Mouse (Mus musculus) embryonic facial prominence, embryonic 14.5 days (tissue): Measurements from ENCODE around the gene Kcnh7. TPM values are rescaled to one million over a fixed set of nuclear protein-coding genes. Genes with fewer than 3 reads are reported as not detected.

Experiments
- ATAC-seq: fragments of 200-750 bp; cut with Nextera tagmentation; 2 replicates; pipeline ENCODE4 v1.8.0; 2017; ENCODE audit warnings: low read depth, moderate number of reproducible peaks, moderate TSS enrichment
- DNase-seq: peaks from one replicate; pipeline ENCODE4 v3.0.0-alpha.2; 2015; ENCODE audit warnings: low spot score
- H3K27ac ChIP-seq: fragments of 300-500 bp; sonication (generic); replicated peaks from 2 replicates; pipeline ENCODE4 v1.5.1; 2014; ENCODE audit warnings: low read depth, mild to moderate bottlenecking, low read length, moderate library complexity
- H3K27me3 ChIP-seq: fragments of 300-500 bp; sonication (generic); replicated peaks from 2 replicates; pipeline ENCODE4 v1.6.1; 2014; ENCODE audit warnings: low read length; ENCODE audit not compliant: control insufficient read depth, insufficient read depth
- H3K36me3 ChIP-seq: fragments of 300-500 bp; sonication (generic); 2 replicates; pipeline ENCODE4 v1.6.1; 2014; ENCODE audit warnings: low read length, mixed read lengths; ENCODE audit not compliant: control insufficient read depth, insufficient read depth
- H3K4me1 ChIP-seq: fragments of 300-500 bp; sonication (generic); 2 replicates; pipeline ENCODE4 v1.6.1; 2014; ENCODE audit warnings: antibody characterized with exemption, low read length; ENCODE audit not compliant: control insufficient read depth, insufficient read depth
- H3K4me2 ChIP-seq: fragments of 300-500 bp; sonication (generic); 2 replicates; pipeline ENCODE4 v1.6.1; 2014; ENCODE audit warnings: low read depth, mild to moderate bottlenecking, low read length, moderate library complexity, mixed read lengths
- H3K4me3 ChIP-seq: fragments of 300-500 bp; sonication (generic); 2 replicates; pipeline ENCODE4 v1.5.1; 2014; ENCODE audit warnings: low read depth, mild to moderate bottlenecking, low read length
- H3K9ac ChIP-seq: fragments of 300-500 bp; sonication (generic); 2 replicates; pipeline ENCODE4 v1.6.1; 2014; ENCODE audit warnings: low read depth, mild to moderate bottlenecking, low read length, moderate library complexity, mixed read lengths
- H3K9me3 ChIP-seq: fragments of 300-500 bp; sonication (generic); 2 replicates; pipeline ENCODE4 v1.6.1; 2016; ENCODE audit warnings: low read length; ENCODE audit not compliant: control insufficient read depth
- WGBS: fragments of 180-500 bp; shearing (Covaris S2); extraction: QIAGEN DNeasy Blood & Tissue Kit; methylation state at CpG from one replicate; pipeline ENCODE4 v1.1.7; 2014; 5-methylcytosine and 5-hydroxymethylcytosine counted together
- polyA plus RNA-seq: library from polyadenylated mRNA; unstranded; fragments of >200 nt; fragmentation: Nextera tagmentation; extraction: Ambion mirVana; gene quantifications from 2 replicates; pipeline ENCODE4 v1.2.1, GENCODE M21; 2014

Kcnh7 gene
- polyA plus RNA-seq, 1 experiment from 2014 or later: 0.72 TPM

GRCm38 (mm10) chr2:62907688-62908087, 276.4 kb downstream of the Kcnh7 start:
- no peaks in the 10 kb centered on the region for H3K27me3 ChIP-seq
- no peak overlapping the region for H3K9ac ChIP-seq
- no peak for DNase-seq
- no peak overlapping the region for H3K4me3 ChIP-seq
- no peaks in the 10 kb centered on the region for H3K9me3 ChIP-seq
- no peak for ATAC-seq
- WGBS: 84% methylated on average over 3 of the region's 3 CpGs
- no peak overlapping the region for H3K27ac ChIP-seq
- no peaks in the 10 kb centered on the region for H3K36me3 ChIP-seq
- no peaks in the 10 kb centered on the region for H3K4me1 ChIP-seq
- H3K4me2 ChIP-seq: no peak overlapping the region

GRCm38 (mm10) chr2:62902363-62903353, 281.4 kb downstream of the Kcnh7 start:
- no peaks in the 10 kb centered on the region for H3K27me3 ChIP-seq
- ATAC-seq (no peak), DNase-seq (no peak)
- no peak overlapping the region for H3K27ac ChIP-seq
- H3K4me1 ChIP-seq: no peaks in the 10 kb centered on the region
- 72% methylated on average over 1 of the region's 1 CpGs for WGBS
- H3K4me2 ChIP-seq: no peak overlapping the region
- no peaks in the 10 kb centered on the region for H3K36me3 ChIP-seq
- no peak overlapping the region for H3K4me3 ChIP-seq
- no peaks in the 10 kb centered on the region for H3K9me3 ChIP-seq
- no peak overlapping the region; the same call in 1 of the 2 replicates for H3K9ac ChIP-seq

- WGBS: 72% methylated on average over 4 of the region's 4 CpGs
- ATAC-seq: no peak
Observed at GRCm38 (mm10) chr2:62878763-62879162, 305.3 kb downstream of the Kcnh7 start.

GRCm38 (mm10) chr2:62855391-62855790, 328.7 kb downstream of the Kcnh7 start:
- Histone ChIP-seq H3K9me3 (no peaks in the 10 kb centered on the region), H3K4me2 (no peak overlapping the region), H3K27me3 (no peaks in the 10 kb centered on the region), H3K4me3 (no peak overlapping the region), H3K9ac (no peak overlapping the region), H3K27ac (no peak overlapping the region), H3K4me1 (no peaks in the 10 kb centered on the region), H3K36me3 (no peaks in the 10 kb centered on the region)
- peak; percentile 15 for DNase-seq
- WGBS: 82% methylated on average over 3 of the region's 3 CpGs
- 0 out of 2 replicates have a peak, but pooled peaks have one; percentile 37 for ATAC-seq

More at GRCm38 (mm10) chr2:62878763-62879162, 305.3 kb downstream of the Kcnh7 start:
- H3K9ac ChIP-seq: no peak overlapping the region
- no peaks in the 10 kb centered on the region for H3K9me3 ChIP-seq
- DNase-seq: no peak
- no peaks in the 10 kb centered on the region for H3K4me1 ChIP-seq
- no peaks in the 10 kb centered on the region for H3K36me3 ChIP-seq
- H3K4me2 ChIP-seq: no peak overlapping the region
- no peak overlapping the region for H3K4me3 ChIP-seq
- H3K27me3 ChIP-seq: no peaks in the 10 kb centered on the region
- H3K27ac ChIP-seq: no peak overlapping the region

GRCm38 (mm10) chr2:62842630-62843029, 341.5 kb downstream of the Kcnh7 start:
- DNase-seq (no peak), ATAC-seq (no peak)
- 84% methylated on average over 1 of the region's 1 CpGs for WGBS

GRCm38 (mm10) chr2:62834261-62834660, 349.8 kb downstream of the Kcnh7 start:
- Histone ChIP-seq H3K9ac (no peak overlapping the region), H3K4me2 (no peak overlapping the region), H3K4me3 (no peak overlapping the region), H3K27me3 (no peaks in the 10 kb centered on the region), H3K36me3 (no peaks in the 10 kb centered on the region), H3K9me3 (no peaks in the 10 kb centered on the region), H3K4me1 (no peaks in the 10 kb centered on the region), H3K27ac (no peak overlapping the region)
- no peak for ATAC-seq
- no peak for DNase-seq
- WGBS: 68% methylated on average over 1 of the region's 1 CpGs

More at GRCm38 (mm10) chr2:62842630-62843029, 341.5 kb downstream of the Kcnh7 start:
- Histone ChIP-seq H3K27me3 (no peaks in the 10 kb centered on the region), H3K4me2 (no peak overlapping the region), H3K9me3 (no peaks in the 10 kb centered on the region), H3K9ac (no peak overlapping the region), H3K27ac (no peak overlapping the region), H3K4me3 (no peak overlapping the region), H3K36me3 (no peaks in the 10 kb centered on the region), H3K4me1 (no peaks in the 10 kb centered on the region)

GRCm38 (mm10) chr2:62819231-62819630, 364.9 kb downstream of the Kcnh7 start:
- no peak overlapping the region for H3K4me2 ChIP-seq
- 56% methylated on average over 2 of the region's 2 CpGs for WGBS
- no peak for ATAC-seq

GRCm38 (mm10) chr2:62816016-62816415, 368.1 kb downstream of the Kcnh7 start:
- no peaks in the 10 kb centered on the region for H3K9me3 ChIP-seq
- H3K4me2 ChIP-seq: no peak overlapping the region
- WGBS: 86% methylated on average over 3 of the region's 3 CpGs
- H3K4me1 ChIP-seq: no peaks in the 10 kb centered on the region
- no peak overlapping the region for H3K4me3 ChIP-seq
- H3K9ac ChIP-seq: no peak overlapping the region
- no peaks in the 10 kb centered on the region for H3K27me3 ChIP-seq
- DNase-seq (no peak), ATAC-seq (no peak)
- no peaks in the 10 kb centered on the region for H3K36me3 ChIP-seq
- H3K27ac ChIP-seq: no peak overlapping the region

More at GRCm38 (mm10) chr2:62819231-62819630, 364.9 kb downstream of the Kcnh7 start:
- H3K9ac ChIP-seq: no peak overlapping the region
- no peaks in the 10 kb centered on the region for H3K27me3 ChIP-seq
- H3K27ac ChIP-seq: no peak overlapping the region
- H3K4me1 ChIP-seq: no peaks in the 10 kb centered on the region
- H3K4me3 ChIP-seq: no peak overlapping the region
- DNase-seq: no peak
- no peaks in the 10 kb centered on the region for H3K36me3 ChIP-seq
- H3K9me3 ChIP-seq: no peaks in the 10 kb centered on the region
